Mouse (Mus musculus) spleen, postnatal 4 days (tissue): ENCODE measurements around the gene Nsa2.
"Not testable (repeated sequence)": the region's sequence is repeated elsewhere in the genome, so short reads cannot be mapped to it uniquely, and the experiment has no call there.

ENCODE experiments used
- DNase-seq, 2 experiments: peaks; one replicate each; pipeline ENCODE4 v3.0.0; 2022; ENCODE audit warnings: low spot score in 2 of 2

The Nsa2 gene

DNA sequence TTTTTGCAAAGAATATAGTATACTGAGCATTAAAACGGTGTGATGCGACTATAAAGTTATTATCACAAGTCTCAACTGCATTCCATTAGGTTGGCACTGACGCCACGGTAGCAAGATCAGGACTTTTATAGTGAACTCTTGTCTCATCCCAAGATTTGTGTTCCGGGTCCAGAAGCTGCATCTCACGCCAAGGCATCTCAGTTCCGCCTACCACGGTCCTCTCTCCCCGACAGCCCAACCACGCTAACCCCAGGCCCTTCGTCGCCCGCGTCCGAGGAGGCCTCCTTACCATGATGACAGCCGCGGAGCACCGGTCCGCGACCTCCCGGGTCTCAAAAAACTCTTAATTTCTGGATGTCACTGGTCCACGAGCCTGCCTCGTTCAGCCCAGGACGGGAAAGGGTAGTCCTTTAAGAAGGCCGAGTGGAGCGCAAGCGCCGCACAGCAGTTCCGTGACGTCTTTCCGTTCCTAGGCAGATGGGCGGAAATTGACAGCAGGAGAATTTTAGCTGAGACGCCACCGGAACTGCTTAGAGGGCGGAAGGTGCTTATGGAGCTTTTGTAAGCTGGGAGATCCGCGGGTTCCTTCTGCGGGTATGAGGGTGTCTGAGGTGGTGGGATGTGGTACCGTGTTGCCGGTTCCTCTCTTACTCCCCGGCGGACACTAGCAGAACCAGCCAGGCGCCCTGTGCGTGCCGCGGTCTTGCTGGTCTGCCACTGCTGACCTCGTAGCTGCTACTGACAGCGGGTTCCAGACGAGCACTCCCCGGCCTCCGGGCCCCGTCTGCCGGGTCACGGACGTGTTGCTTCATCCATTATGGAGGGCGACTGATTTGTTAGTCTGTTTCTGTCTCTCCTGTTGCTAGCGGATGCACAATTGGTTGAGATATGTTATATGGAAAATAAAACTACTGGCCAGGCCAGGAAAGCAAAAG lies at the start of gene Nsa2, which contains the start of gene Gfm2:
Nsa2 (minus strand) TSS at position 472 of the 935 bp plus-strand sequence.
Gfm2 (plus strand) TSS at position 472 of the 935 bp plus-strand sequence.
- peak; percentile 88 to 91 for DNase-seq

DNA sequence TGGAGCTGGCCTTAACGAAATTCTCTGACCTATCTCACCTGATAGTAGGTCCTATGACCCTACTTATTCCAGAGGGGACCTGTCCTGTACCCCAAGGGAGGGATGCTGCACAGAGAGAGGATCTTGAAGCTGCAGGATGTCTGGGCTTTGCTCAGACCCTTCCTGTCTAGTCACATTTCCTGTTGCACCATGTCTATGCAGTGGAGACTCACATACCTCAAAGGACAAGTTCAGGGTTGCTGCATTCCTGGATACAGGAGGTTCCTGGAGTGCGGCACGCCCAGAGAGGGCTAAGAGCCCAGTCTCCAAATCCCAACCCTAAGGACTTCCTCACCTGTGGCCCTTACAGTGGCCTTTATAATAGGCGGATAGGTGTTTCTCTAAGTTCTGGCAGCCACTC lies 48.6 kb upstream of the Nsa2 start:
- DNase-seq, result no peak

DNA sequence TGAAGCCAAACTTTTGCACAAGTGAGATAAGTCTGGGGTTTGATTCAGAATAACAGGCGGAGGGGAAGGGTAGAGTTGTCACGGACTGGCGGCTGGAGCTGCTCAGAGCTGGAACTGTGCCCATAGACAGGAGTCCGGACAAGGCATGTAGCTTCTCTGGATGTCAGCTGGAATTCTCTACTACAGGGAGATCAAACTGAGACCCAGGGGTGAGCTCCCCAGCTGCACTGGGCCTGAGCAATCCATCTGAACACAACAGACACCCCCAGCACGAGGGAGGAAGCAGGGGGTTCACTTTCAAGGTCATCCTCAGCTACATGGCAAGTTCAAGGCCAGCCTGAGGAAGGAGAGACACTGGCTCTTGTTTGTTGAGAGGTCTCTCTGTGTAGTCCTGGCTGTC lies 46.9 kb upstream of the Nsa2 start:
- DNase-seq, result no peak

DNA sequence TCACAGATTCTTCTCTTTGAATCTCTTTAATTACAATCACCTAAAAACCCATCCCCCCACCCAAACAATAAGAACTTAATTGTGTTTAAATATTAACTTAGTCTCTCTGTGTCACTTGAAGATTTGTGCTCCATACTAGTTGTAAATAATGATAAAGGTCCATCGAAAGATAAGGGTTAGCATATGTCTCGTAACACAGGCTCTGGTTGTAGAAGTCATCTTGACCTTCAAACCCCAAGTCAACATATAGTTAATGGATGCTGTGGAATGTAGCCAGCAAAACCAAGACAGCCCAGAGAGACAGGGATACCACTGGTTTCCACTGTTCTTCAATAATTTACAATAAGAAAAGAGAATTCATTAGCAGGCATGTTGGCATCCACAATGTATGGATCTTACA lies 46.4 kb upstream of the Nsa2 start:
- no peak for DNase-seq

DNA sequence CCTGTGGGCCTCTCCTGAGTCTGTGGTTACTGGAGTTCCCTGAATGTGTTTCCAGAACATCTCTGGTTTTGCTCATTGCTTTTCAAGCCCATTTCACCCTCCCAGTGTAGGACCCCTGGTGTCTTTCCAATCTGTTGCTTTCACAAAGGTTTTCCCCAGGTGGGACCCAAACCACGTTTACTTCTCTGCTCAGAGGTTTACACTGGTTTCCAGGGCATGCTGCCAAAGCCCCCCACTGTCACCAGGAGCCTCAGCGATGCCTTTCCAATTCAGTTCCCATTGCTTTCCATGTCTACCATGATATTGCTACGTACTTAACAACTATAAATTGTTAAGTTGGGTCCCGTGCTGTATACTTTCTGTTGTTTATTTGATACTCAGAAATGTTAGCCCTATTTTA lies 45.1 kb upstream of the Nsa2 start:
- no peak for DNase-seq

DNA sequence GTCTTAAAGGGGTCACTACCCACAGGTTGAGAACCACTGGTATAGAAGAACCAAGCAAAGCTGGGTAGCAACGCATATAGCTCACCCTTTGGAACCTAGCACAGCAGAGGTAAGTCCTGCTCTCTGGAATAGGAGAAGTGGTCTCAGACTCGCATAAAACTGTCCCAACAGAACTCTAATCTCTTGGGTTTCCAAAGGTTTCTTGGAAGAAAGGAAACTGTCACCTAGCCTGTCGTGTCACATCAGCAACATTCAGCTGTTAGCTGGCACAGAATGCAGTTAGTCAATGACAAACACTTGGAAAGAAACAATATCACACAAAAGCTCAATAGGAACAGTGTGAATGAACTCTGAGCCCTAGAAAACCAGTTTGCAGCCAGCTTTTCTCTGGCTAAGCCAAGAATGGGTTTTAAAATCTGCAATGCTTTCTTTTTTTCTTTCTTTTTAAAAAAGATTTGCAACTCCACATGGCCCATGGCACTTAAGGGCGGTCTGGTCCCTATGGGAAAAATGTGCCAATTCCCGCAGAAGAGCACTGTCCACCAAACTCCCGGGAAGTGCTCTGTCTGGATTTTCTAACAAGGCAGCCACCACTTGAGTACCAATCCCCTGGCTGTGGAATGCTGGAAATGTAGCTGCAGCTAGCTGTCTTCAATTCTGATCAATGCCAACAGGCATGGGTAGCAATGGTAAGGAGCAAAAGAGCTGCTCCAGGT lies 42.5 kb upstream of the Nsa2 start:
- DNase-seq, result no peak

DNA sequence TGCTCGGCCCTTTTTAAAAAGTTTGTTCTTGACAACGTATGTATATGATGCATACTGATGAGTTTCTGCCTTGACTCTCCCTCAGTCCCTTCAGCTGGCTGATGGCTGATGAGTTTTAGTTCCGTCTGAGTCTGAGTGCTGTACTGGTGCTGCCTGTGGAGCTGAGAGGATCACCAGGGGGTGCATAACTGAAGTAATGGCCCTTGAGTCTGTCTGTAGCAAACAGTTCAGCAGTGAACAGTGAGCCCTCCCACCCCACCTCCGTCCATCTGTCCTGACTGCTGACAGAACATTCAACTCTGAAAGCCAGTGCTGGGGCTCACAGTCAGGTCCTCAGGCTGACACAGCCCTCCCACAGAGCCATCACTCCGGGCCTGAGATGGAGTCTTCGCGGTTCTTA lies 41.2 kb upstream of the Nsa2 start:
- no peak for DNase-seq

DNA sequence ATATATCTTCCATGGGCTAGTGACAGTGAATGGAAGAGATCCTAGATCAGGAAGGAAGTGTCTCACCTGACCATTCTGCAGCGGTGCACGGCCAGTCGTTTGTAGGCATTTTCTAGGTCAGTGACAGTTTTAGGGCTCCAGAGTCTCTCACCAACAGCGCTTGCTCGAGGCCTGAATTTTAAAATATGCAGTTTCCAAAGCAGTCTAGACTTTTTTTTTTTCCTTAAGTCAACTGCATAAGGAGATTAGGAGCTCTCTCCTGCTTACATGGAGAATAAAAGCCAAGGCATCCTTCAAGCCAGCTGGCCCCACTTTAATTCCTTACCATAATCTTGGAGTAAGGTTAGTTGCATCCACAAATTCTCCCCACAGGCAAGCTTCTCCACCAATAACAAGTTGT lies 39.0 kb upstream of the Nsa2 start:
- DNase-seq, result no peak

DNA sequence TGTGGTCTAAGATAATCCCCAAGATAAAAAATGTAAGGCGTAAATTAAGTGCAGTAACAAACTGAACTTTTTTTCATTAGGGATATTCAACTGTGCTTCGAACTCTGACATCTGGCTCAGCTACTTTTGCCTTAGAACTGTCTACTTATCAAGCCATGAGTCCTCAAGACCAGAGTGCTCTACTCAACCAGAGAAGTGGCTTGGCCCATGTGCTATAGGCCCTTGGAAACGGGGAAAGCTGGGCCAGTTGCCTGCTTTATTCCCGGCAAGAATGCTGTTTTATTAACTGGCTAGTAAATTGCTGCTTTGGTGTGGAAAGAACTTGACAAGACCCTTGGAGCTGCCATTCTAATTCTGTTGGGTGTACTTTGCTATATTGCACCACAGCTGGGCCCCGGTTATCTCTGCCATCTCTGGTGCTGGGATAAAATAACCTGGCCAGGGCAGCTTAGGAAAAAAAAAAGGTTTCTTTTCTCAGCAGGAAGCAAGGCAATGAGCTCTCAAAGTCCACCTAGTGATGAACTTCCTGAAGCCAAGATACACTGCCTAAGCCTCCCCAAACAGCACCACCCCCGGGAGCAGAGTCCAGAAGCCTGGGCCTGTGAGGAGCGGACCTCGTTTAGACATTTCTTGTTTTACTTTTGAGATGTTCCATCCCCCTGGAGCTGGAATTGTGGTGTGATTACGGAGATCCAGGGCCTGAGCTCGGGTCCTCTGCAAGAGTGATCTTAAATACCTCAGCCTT lies 38.0 kb upstream of the Nsa2 start:
- no peak for DNase-seq

DNA sequence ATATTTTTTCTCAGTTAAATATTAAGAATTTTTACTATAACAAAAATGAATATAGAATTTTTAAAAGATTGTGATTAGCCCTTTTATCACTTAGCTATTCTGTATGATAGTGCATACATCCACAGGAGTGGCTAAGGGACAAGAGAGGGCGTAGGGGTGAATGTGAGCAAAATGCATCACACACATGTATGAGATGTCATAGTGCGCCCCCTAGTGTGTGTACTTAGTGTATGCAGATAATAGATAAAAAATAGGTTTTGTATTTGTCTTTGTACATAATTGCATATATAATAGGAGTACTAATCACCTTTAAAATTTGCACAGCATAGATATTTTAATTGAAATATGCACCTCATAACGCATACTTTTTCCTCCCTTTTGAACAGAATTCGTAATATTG lies 8.1 kb upstream of the Nsa2 start:
- peak; percentile 45 to 77 for DNase-seq

DNA sequence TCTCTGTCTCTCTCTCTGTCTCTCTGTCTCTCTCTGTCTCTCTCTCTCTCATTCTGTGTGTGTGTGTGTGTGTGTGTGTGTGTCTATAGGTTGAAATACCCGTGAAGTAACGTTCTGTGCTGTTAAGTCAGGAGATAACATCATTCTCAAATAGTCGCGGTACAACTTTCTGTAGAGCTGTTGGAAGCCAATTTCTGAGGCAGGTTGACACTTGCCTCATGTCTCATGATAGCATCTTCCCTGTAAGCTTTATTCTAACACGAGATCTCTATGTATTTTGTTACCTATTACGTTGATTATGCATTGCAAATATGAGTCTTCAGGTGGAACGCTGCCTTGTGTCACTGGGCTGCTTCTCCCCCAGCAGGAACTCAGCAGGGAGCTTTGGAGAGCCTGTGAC lies 4.6 kb upstream of the Nsa2 start:
- no peak for DNase-seq

DNA sequence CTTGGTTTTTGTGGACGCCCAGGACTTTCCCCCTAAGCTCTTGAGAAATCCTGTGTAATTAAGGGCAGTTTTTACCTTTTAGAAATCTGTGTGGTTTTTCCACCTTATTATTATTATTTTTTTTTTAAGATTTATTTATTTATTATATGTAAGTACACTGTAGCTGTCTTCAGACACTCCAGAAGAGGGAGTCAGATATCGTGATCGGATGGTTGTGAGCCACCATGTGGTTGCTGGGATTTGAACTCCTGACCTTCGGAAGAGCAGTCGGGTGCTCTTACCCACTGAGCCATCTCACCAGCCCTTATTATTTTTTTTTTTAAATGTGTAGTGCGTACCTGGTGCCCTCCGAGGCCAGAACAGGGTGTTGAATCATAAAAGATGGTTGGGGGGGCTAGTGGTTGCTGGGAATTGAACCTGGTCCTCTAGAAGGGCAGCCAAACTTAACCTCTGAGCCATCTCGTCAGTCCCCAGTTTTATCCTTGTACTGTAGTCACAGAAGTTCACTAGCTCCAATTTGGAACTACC lies 731 bp upstream of the Nsa2 start:
- not testable (repeated sequence) for DNase-seq

DNA sequence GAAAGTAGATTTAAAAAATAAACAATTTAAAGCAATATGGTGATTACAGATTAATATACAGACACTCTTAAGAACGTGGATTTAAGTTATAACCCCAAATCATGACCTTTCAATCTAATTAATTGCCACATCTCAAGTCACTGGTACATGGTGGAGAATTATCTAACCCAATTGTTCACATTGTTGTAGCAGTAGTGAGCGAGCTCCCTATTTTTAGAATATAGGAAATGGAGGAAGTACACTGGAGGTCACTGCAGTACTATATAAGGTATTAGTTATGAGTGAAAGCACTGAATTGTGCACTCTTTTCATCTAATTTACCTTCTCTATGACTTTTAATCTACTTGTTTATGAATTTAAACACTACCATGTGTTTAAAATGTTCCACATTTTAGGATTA lies 7.3 kb downstream of the Nsa2 start:
- not testable (repeated sequence) for DNase-seq

DNA sequence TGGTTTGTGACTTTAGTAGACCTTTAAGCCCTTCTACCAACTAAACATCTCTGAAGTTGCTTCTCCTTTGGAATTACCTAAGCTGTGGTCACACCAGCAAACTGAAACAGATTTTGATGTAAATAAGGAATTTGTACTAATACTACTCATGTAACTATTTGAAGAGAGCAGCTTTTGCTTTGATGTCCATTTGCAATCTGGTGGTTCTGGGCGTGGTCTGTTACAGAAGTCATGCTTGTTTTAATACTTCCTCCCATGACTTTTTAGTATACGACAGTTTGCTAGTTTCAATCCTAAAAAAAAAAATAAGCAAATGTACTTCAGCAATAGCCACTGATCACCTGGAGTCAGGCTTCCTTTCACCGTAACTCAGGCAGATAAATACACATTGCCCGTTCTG lies 8.1 kb downstream of the Nsa2 start:
- DNase-seq, result not testable (repeated sequence)

DNA sequence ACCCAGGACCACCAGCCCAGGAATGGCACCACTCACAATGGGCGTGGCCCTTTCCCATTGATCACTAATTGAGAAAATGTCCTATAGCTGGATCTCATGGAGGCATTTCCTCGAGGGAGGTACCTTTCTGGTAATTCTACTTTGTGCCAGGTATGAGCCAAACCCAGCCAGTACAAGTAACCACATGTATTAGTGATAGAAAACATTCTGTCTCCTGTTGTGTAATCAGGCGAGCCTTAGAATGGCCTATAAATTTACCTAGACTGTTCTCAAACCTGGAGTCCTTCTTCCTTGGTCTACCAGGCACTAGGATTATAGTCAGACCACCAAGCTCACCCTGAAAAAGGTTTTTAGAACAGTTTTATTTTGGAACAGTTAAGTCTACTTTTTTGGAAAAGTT lies 16.4 kb downstream of the Nsa2 start:
- no peak for DNase-seq

DNA sequence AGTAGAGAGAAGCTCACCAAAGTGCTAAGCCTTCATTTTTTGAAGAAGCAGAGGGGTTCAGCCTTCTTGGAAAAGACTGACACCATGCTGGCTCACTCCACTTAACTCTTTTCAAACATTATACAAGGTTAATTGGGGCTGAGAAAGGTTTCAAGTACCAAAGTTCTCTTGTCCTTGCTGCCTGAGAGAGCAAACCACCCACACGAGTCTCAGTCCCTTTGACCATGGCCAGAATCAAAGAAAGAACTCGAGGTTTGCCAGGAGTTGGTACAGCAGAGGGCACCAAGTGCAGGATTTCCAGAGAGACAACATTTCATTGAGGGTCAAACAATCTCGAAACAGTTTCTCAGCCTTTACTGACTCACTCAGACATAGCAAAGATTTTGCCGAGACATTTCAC lies 28.7 kb downstream of the Nsa2 start:
- DNase-seq, result no peak

DNA sequence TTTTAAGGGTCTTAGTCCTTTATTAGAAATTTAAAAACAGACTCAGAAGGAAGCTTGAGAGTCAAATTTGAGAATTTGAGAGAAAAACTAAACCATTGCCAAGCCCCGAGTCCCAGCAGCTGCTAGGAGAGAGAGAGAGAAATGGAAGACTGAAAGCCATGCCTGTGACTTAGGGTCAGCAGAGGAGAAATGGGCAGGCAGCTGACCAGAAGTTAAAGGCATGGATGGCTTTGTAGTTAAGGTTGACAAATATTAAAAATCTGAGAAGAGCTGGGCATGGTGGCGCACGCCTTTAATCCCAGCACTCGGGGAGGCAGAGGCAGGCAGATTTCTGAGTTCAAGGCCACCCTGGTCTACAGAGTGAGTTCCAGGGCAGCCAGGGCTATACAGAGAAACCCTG lies 30.0 kb downstream of the Nsa2 start:
- DNase-seq, result not testable (repeated sequence)

DNA sequence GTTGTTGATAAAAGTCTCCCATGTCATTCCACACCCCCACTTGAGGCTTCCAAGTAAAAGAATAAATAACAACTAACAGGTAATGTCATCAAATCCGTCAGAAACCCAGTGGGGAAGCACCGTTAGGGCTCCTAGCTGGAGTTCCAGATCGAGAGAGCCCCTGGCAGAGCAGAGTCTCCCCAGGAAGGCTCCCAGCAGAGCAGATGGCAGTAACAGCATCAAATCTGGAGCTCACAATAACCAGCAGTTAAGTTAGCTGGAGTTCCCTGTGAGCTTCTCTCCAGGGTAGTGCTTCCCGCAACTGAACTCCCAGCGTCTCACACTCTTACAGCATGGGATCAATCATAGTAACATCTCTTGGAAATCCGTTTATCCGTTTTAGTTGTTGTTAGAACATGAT lies 32.7 kb downstream of the Nsa2 start:
- DNase-seq, result no peak

DNA sequence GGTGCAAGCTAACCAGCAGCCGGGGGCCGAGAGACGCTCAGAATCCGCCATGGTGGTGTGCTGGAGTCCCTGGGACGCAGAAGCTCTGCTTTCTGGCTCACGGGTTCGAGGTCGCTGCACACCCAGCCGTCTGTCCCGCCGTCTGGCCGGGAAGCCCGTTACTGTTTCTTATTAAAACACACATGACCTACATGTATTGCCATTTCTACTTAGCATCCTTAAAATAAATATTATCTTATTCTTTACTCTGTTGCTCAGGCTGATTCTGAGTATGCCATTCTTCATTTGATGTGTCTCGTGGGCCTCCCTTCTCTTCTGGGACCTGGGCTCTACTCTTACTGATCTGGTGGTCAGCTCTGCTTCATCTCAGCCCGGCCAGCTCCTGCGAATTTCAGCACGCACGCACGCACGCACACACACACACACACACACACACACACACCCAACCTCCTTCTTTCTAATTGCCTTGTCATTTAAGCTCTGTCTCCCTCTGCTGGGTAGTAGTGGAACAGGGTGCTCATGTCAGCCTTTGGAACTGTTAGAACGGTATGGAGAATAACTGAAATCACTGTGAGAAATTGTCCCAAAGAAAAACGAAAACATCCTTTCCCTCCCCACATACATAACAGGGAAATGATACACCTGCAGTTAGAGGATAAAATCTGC lies 38.4 kb downstream of the Nsa2 start, which contains the start of gene Gm6169:
Gm6169 (minus strand) TSS at position 51 of the 666 bp plus-strand sequence.
- DNase-seq, result peak in 1 of 2 experiments; percentile 17

DNA sequence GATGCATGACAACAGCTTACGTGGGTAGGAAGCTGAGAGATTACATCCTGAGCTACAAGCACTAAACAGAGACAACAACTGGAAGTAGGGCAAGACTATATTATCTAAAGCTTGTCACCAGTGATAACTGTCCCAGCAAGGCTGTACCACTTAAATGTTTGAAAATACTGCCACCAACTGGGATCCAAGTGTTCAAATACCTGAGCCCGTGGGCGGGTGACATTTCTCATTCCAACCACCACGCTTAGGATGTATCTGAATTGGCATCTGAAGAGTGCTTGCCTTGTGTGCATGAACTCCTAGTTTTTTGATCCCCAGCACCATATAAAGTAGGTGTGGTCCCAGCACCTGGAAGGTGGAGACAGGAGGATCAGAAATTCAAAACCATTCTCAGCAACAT lies 42.0 kb downstream of the Nsa2 start:
- no peak for DNase-seq

DNA sequence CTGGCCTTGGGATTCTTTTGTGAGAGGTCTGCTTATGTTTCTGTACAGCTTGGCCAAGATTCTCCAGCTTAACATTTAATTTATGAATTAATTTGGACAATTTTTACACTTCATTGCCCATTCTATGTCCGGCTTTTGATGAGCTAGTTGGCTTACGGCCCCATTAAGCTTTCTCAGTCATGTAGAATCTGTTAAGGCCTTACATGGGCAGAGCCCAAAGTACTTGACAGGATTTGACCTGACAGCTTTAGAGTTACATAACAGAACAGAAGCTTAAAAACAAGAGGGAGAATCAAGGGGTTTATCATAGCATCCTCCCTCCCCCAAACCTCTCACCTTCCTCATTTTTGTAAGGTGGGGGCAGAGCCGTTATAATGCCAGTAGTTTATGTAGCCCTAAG lies 49.6 kb downstream of the Nsa2 start:
- no peak for DNase-seq
